Mouse (Mus musculus) forebrain, embryonic 11.5 days (tissue): ENCODE measurements around the gene Lrrc61. TPM values are rescaled to one million over a fixed set of nuclear protein-coding genes. Genes with fewer than 3 reads are reported as not detected.

Experiments used
- ATAC-seq: fragments of 200-750 bp; cut with Nextera tagmentation; replicated peaks from 2 replicates; pipeline ENCODE4 v1.8.0; 2017; ENCODE audit warnings: moderate TSS enrichment; ENCODE audit not compliant: low FRiP score
- DNase-seq: peaks from one replicate; pipeline ENCODE4 v3.0.0-alpha.2; 2017; ENCODE audit warnings: low spot score
- H3K27ac ChIP-seq: fragments of 300-500 bp; sonication (generic); 2 replicates; pipeline ENCODE4 v1.5.1; 2014; ENCODE audit warnings: low read depth, low read length
- H3K27me3 ChIP-seq: fragments of 300-500 bp; sonication (generic); 2 replicates; pipeline ENCODE4 v1.6.1; 2014; ENCODE audit warnings: mild to moderate bottlenecking, low read length, mixed read lengths; ENCODE audit not compliant: control insufficient read depth, insufficient read depth
- H3K36me3 ChIP-seq: fragments of 300-500 bp; sonication (generic); 2 replicates; pipeline ENCODE4 v1.6.1; 2014; ENCODE audit warnings: mild to moderate bottlenecking, low read length, moderate library complexity, mixed read lengths; ENCODE audit not compliant: control insufficient read depth, insufficient read depth
- H3K4me1 ChIP-seq: fragments of 300-500 bp; sonication (generic); replicated peaks from 2 replicates; pipeline ENCODE4 v1.6.1; 2014; ENCODE audit warnings: low read length, mixed read lengths; ENCODE audit not compliant: control insufficient read depth, insufficient read depth
- H3K4me2 ChIP-seq: fragments of 300-500 bp; sonication (generic); 2 replicates; pipeline ENCODE4 v1.6.1; 2014; ENCODE audit warnings: low read depth, mild to moderate bottlenecking, low read length, moderate library complexity, mixed read lengths; ENCODE audit not compliant: severe bottlenecking
- H3K4me3 ChIP-seq: fragments of 300-500 bp; sonication (generic); 2 replicates; pipeline ENCODE4 v1.5.1; 2014; ENCODE audit warnings: low read depth, low read length
- H3K9ac ChIP-seq: fragments of 300-500 bp; sonication (generic); 2 replicates; pipeline ENCODE4 v1.6.1; 2014; ENCODE audit warnings: low read length
- H3K9me3 ChIP-seq: fragments of 300-500 bp; sonication (generic); 2 replicates; pipeline ENCODE4 v1.6.1; 2016; ENCODE audit warnings: low read length, mixed read lengths; ENCODE audit not compliant: control insufficient read depth
- WGBS: fragments of 180-500 bp; shearing (Covaris S2); extraction: QIAGEN DNeasy Blood & Tissue Kit; methylation state at CpG from one replicate; pipeline ENCODE4 v1.1.7; 2014; 5-methylcytosine and 5-hydroxymethylcytosine counted together
- polyA plus RNA-seq: library from polyadenylated mRNA; unstranded; fragments of >200 nt; fragmentation: Nextera tagmentation; extraction: Ambion mirVana; gene quantifications from 2 replicates; pipeline ENCODE4 v1.2.1, GENCODE M21; 2014

Lrrc61 gene
- polyA plus RNA-seq, 1 experiment from 2014 or later: 12.6 TPM

DNA sequence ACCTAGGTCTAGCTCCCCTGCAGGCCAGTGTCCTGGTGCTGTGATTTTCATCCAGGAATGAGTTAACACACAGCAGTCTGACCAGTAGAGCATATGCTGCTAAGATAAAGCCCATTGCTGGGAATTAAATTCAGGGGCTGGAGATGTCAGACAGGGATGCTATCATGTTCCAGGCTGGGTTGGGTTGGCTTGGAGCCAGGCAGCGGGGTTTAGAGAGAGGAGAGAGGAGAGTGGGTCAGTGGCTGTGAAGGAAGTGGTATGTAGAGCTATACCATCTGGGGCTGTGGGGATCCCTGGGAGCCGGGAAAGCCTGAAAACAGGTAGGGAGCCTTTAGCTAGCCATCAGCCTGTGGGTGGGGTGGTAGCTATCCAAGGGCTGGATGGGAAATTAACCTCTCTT is 23.7 kb upstream of the Lrrc61 start:
- no peaks in the 10 kb centered on the region for H3K9me3 ChIP-seq
- no peak for DNase-seq
- H3K36me3 ChIP-seq: no peaks in the 10 kb centered on the region
- H3K9ac ChIP-seq: no peak overlapping the region
- 90% methylated on average over 2 of the region's 2 CpGs for WGBS
- no peak overlapping the region for H3K27ac ChIP-seq
- H3K4me3 ChIP-seq: no peak overlapping the region
- ATAC-seq: no peak
- no peaks in the 10 kb centered on the region for H3K27me3 ChIP-seq
- no peak overlapping the region for H3K4me2 ChIP-seq
- no peaks in the 10 kb centered on the region for H3K4me1 ChIP-seq

- no peaks in the 10 kb centered on the region for H3K27me3 ChIP-seq
- ATAC-seq (no peak), DNase-seq (no peak)
- peaks cover 2% of the 10 kb centered on the region; the same call in 1 of the 2 replicates for H3K4me1 ChIP-seq
- WGBS: 82% methylated on average over 2 of the region's 2 CpGs
- no peak overlapping the region for H3K9ac ChIP-seq
- H3K9me3 ChIP-seq: no peaks in the 10 kb centered on the region
- no peak overlapping the region for H3K4me3 ChIP-seq
- H3K36me3 ChIP-seq: no peaks in the 10 kb centered on the region
- no peak overlapping the region for H3K27ac ChIP-seq
- H3K4me2 ChIP-seq: no peak overlapping the region
Observed at GRCm38 (mm10) chr6:48533475-48533874, 21.1 kb upstream of the Lrrc61 start.

GRCm38 (mm10) chr6:48534913-48535312 is 19.7 kb upstream of the Lrrc61 start:
- no peak overlapping the region for H3K9ac ChIP-seq
- no peak for ATAC-seq
- no peaks in the 10 kb centered on the region for H3K9me3 ChIP-seq
- no peaks in the 10 kb centered on the region for H3K36me3 ChIP-seq
- H3K27ac ChIP-seq: no peak overlapping the region
- DNase-seq: no peak
- 86% methylated on average over 8 of the region's 8 CpGs for WGBS
- H3K4me2 ChIP-seq: no peak overlapping the region
- H3K27me3 ChIP-seq: no peaks in the 10 kb centered on the region
- peaks cover 6% of the 10 kb centered on the region; the same call in 1 of the 2 replicates for H3K4me1 ChIP-seq
- H3K4me3 ChIP-seq: no peak overlapping the region

DNA sequence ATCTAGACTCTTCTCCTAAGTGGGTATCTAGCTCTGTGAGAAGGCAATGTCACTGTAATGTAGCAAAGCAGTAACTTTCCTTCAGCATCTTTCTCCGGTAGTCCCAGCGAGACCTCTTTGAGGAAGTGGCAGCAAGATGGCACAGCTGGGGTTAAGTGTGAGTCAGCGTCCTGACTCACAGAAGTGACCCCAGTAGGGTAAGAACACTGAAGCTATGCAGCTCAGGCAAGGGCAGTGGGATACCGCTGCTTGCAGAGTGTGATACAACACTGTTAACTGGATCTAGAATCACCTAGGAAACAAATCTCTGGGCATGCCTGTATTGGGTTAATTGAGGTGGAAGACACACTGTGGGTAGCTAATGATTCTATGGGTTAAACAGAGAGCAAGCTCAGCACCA is 18.5 kb upstream of the Lrrc61 start:
- no peak overlapping the region for H3K27ac ChIP-seq
- ATAC-seq: no peak
- no peak for DNase-seq
- H3K4me2 ChIP-seq: no peak overlapping the region
- WGBS: 75% methylated on average over 4 of the region's 4 CpGs
- no peaks in the 10 kb centered on the region for H3K36me3 ChIP-seq
- peaks cover 6% of the 10 kb centered on the region; the same call in 1 of the 2 replicates for H3K4me1 ChIP-seq
- H3K9me3 ChIP-seq: no peaks in the 10 kb centered on the region
- no peak overlapping the region for H3K9ac ChIP-seq
- H3K27me3 ChIP-seq: no peaks in the 10 kb centered on the region
- H3K4me3 ChIP-seq: no peak overlapping the region

- Histone ChIP-seq H3K36me3 (no peaks in the 10 kb centered on the region), H3K27me3 (no peaks in the 10 kb centered on the region), H3K27ac (no peak within 1 kb of the TSS), H3K4me3 (peak within 1 kb of the TSS; percentile 57), H3K4me1 (peaks cover 6% of the 10 kb centered on the region; the same call in 1 of the 2 replicates), H3K9me3 (no peaks in the 10 kb centered on the region), H3K9ac (peak within 1 kb of the TSS; percentile 83), H3K4me2 (peak within 1 kb of the TSS; percentile 87)
- whole genome bisulfite sequencing: 2% methylated on average over 38 of the region's 38 CpGs
- ATAC-seq: peak; percentile 94
- peak; percentile 95 for DNase-seq
Observed at GRCm38 (mm10) chr6:48537105-48537954, 17.3 kb upstream of the Lrrc61 start, which contains the start of gene Atp6v0e2. TSS of gene Atp6v0e2 (plus strand) at chr6:48537615.

GRCm38 (mm10) chr6:48538841-48539737 is 15.5 kb upstream of the Lrrc61 start:
- Histone ChIP-seq H3K36me3 (no peaks in the 10 kb centered on the region), H3K9ac (peak overlapping the region; percentile 20; the same call in 1 of the 2 replicates), H3K4me1 (peaks cover 6% of the 10 kb centered on the region; the same call in 1 of the 2 replicates), H3K27ac (no peak overlapping the region), H3K4me3 (no peak overlapping the region), H3K9me3 (no peaks in the 10 kb centered on the region), H3K4me2 (no peak overlapping the region), H3K27me3 (no peaks in the 10 kb centered on the region)
- 72% methylated on average over 4 of the region's 5 CpGs for WGBS
- no peak for ATAC-seq
- peak; percentile 81 for DNase-seq

- Histone ChIP-seq H3K36me3 (no peaks in the 10 kb centered on the region), H3K4me1 (peaks cover 6% of the 10 kb centered on the region; the same call in 1 of the 2 replicates), H3K9me3 (no peaks in the 10 kb centered on the region), H3K27me3 (no peaks in the 10 kb centered on the region), H3K27ac (no peak overlapping the region), H3K9ac (no peak overlapping the region), H3K4me2 (no peak overlapping the region), H3K4me3 (no peak overlapping the region)
- DNase-seq: no peak
- 75% methylated on average over 5 of the region's 5 CpGs for WGBS
- ATAC-seq: no peak
Observed at GRCm38 (mm10) chr6:48539860-48540259, 14.7 kb upstream of the Lrrc61 start.

- Histone ChIP-seq H3K27ac (no peak overlapping the region), H3K36me3 (no peaks in the 10 kb centered on the region), H3K27me3 (no peaks in the 10 kb centered on the region), H3K4me3 (no peak overlapping the region), H3K9me3 (no peaks in the 10 kb centered on the region), H3K4me2 (no peak overlapping the region), H3K9ac (no peak overlapping the region), H3K4me1 (peaks cover 6% of the 10 kb centered on the region; the same call in 1 of the 2 replicates)
- WGBS: 85% methylated on average over 3 of the region's 3 CpGs
- DNase-seq: no peak
- no peak for ATAC-seq
Observed at GRCm38 (mm10) chr6:48540721-48541120, 13.9 kb upstream of the Lrrc61 start.
